Mouse (Mus musculus) heart, embryonic 16.5 days (tissue): ENCODE results near the gene Bmf. TPM values are rescaled to one million over a fixed set of nuclear protein-coding genes. Genes with fewer than 3 reads are reported as not detected.

Source experiments
- ATAC-seq: fragments of 200-750 bp; cut with Nextera tagmentation; replicated peaks from 2 replicates; pipeline ENCODE4 v1.8.0; 2017; ENCODE audit warnings: moderate number of reproducible peaks; ENCODE audit not compliant: insufficient read depth, low FRiP score; ENCODE audit errors: extremely low read depth
- H3K27ac ChIP-seq: fragments of 300-500 bp; sonication (generic); 2 replicates; pipeline ENCODE4 v1.5.1; 2014; ENCODE audit warnings: mild to moderate bottlenecking, low read length, control low read depth, moderate library complexity
- H3K27me3 ChIP-seq: fragments of 300-500 bp; sonication (generic); 2 replicates; pipeline ENCODE4 v1.6.1; 2014; ENCODE audit warnings: low read length, mixed read lengths; ENCODE audit not compliant: control insufficient read depth, insufficient read depth
- H3K36me3 ChIP-seq: fragments of 300-500 bp; sonication (generic); 2 replicates; pipeline ENCODE4 v1.6.1; 2014; ENCODE audit not compliant: control insufficient read depth, insufficient read depth
- H3K4me1 ChIP-seq: fragments of 300-500 bp; sonication (generic); 2 replicates; pipeline ENCODE4 v1.6.1; 2014; ENCODE audit warnings: low read length, mixed read lengths; ENCODE audit not compliant: control insufficient read depth, insufficient read depth
- H3K4me2 ChIP-seq: fragments of 300-500 bp; sonication (generic); 2 replicates; pipeline ENCODE4 v1.6.1; 2014; ENCODE audit warnings: low read depth, mild to moderate bottlenecking, control low read depth, low read length
- H3K4me3 ChIP-seq: fragments of 300-500 bp; sonication (generic); 2 replicates; pipeline ENCODE4 v1.5.1; 2014; ENCODE audit warnings: mild to moderate bottlenecking, control low read depth, low read length
- H3K9ac ChIP-seq: fragments of 300-500 bp; sonication (generic); 2 replicates; pipeline ENCODE4 v1.6.1; 2014; ENCODE audit warnings: low read length, control low read depth
- H3K9me3 ChIP-seq: fragments of 300-500 bp; sonication (generic); replicated peaks from 2 replicates; pipeline ENCODE4 v1.6.1; 2016; ENCODE audit warnings: low read length; ENCODE audit not compliant: control insufficient read depth
- WGBS: fragments of 180-500 bp; shearing (Covaris S2); extraction: QIAGEN DNeasy Blood & Tissue Kit; methylation state at CpG from one replicate; pipeline ENCODE4 v1.1.7; 2014; 5-methylcytosine and 5-hydroxymethylcytosine counted together
- polyA plus RNA-seq: library from polyadenylated mRNA; unstranded; fragments of >200 nt; fragmentation: Nextera tagmentation; extraction: Ambion mirVana; gene quantifications from 2 replicates; pipeline ENCODE4 v1.2.1, GENCODE M21; 2015

Bmf gene
- polyA plus RNA-seq, result 1.4 and 1.8 TPM in 2 replicates

GRCm38 (mm10) chr2:118549507-118550473 lies at the start of gene Bmf:
Gene Bmf (minus strand): TSS chr2:118549687.
- no peaks in the 10 kb centered on the region for H3K36me3 ChIP-seq
- peak; percentile 87 for ATAC-seq
- H3K27me3 ChIP-seq, result no peaks in the 10 kb centered on the region
- peak within 1 kb of the TSS; percentile 49 for H3K27ac ChIP-seq
- peak within 1 kb of the TSS; percentile 87 for H3K4me2 ChIP-seq
- peak within 1 kb of the TSS; percentile 84 for H3K9ac ChIP-seq
- peak within 1 kb of the TSS; percentile 87 for H3K4me3 ChIP-seq
- H3K9me3 ChIP-seq, result no peaks in the 10 kb centered on the region
- H3K4me1 ChIP-seq, result peaks cover 46% of the 10 kb centered on the region
- under 1% methylated on average over 45 of the region's 45 CpGs for WGBS

GRCm38 (mm10) chr2:118599087-118599486 lies 49.6 kb upstream of the Bmf start:
- no peak for ATAC-seq
- peaks cover 32% of the 10 kb centered on the region for H3K4me1 ChIP-seq
- peaks cover 7% of the 10 kb centered on the region; the same call in 1 of the 2 replicates for H3K36me3 ChIP-seq
- peak overlapping the region; percentile 86 for H3K4me3 ChIP-seq
- H3K4me2 ChIP-seq, result peak overlapping the region; percentile 63
- H3K9ac ChIP-seq, result peak overlapping the region; percentile 82
- 25% methylated on average over 5 of the region's 5 CpGs for WGBS
- H3K9me3 ChIP-seq, result no peaks in the 10 kb centered on the region
- peak overlapping the region; percentile 34; the same call in 1 of the 2 replicates for H3K27ac ChIP-seq
- no peaks in the 10 kb centered on the region for H3K27me3 ChIP-seq

GRCm38 (mm10) chr2:118597673-118598568 lies 48.4 kb upstream of the Bmf start, which contains the start of gene Bub1b:
Gene Bub1b (plus strand): TSS chr2:118598211.
- 5% methylated on average over 41 of the region's 41 CpGs for WGBS
- Histone ChIP-seq H3K4me2 (peak within 1 kb of the TSS; percentile 63), H3K9me3 (no peaks in the 10 kb centered on the region), H3K27ac (peak within 1 kb of the TSS; percentile 34), H3K4me3 (peak within 1 kb of the TSS; percentile 86), H3K4me1 (peaks cover 32% of the 10 kb centered on the region), H3K9ac (peak within 1 kb of the TSS; percentile 82), H3K36me3 (0 out of 2 replicates have a peak, but pooled peaks cover 2% of the 10 kb centered on the region), H3K27me3 (no peaks in the 10 kb centered on the region)
- peak; percentile 95 for ATAC-seq

GRCm38 (mm10) chr2:118591083-118591482 lies 41.6 kb upstream of the Bmf start:
- H3K9ac ChIP-seq, result no peak overlapping the region
- no peak overlapping the region for H3K4me3 ChIP-seq
- H3K36me3 ChIP-seq, result no peaks in the 10 kb centered on the region
- H3K27ac ChIP-seq, result no peak overlapping the region
- no peaks in the 10 kb centered on the region for H3K27me3 ChIP-seq
- no peaks in the 10 kb centered on the region for H3K9me3 ChIP-seq
- ATAC-seq, result no peak
- H3K4me1 ChIP-seq, result no peaks in the 10 kb centered on the region
- WGBS, result 81% methylated on average over 4 of the region's 4 CpGs
- H3K4me2 ChIP-seq, result no peak overlapping the region

- H3K27ac ChIP-seq, result no peak overlapping the region
- H3K9ac ChIP-seq, result no peak overlapping the region
- H3K4me1 ChIP-seq, result no peaks in the 10 kb centered on the region
- ATAC-seq, result no peak
- WGBS, result 79% methylated on average over 3 of the region's 3 CpGs
- no peaks in the 10 kb centered on the region for H3K27me3 ChIP-seq
- no peaks in the 10 kb centered on the region for H3K9me3 ChIP-seq
- H3K36me3 ChIP-seq, result no peaks in the 10 kb centered on the region
- no peak overlapping the region for H3K4me2 ChIP-seq
- H3K4me3 ChIP-seq, result no peak overlapping the region
Observed at GRCm38 (mm10) chr2:118587686-118588085, 38.2 kb upstream of the Bmf start.

GRCm38 (mm10) chr2:118586013-118586412 lies 36.5 kb upstream of the Bmf start:
- no peak overlapping the region for H3K4me3 ChIP-seq
- H3K9me3 ChIP-seq, result no peaks in the 10 kb centered on the region
- no peaks in the 10 kb centered on the region for H3K27me3 ChIP-seq
- no peaks in the 10 kb centered on the region for H3K4me1 ChIP-seq
- no peak overlapping the region for H3K4me2 ChIP-seq
- no peaks in the 10 kb centered on the region for H3K36me3 ChIP-seq
- H3K27ac ChIP-seq, result no peak overlapping the region
- 58% methylated on average over 5 of the region's 5 CpGs for WGBS
- no peak overlapping the region for H3K9ac ChIP-seq
- no peak for ATAC-seq

- no peak overlapping the region for H3K9ac ChIP-seq
- H3K27me3 ChIP-seq, result no peaks in the 10 kb centered on the region
- no peaks in the 10 kb centered on the region for H3K4me1 ChIP-seq
- H3K4me2 ChIP-seq, result no peak overlapping the region
- H3K36me3 ChIP-seq, result no peaks in the 10 kb centered on the region
- WGBS, result 68% methylated on average over 3 of the region's 3 CpGs
- H3K27ac ChIP-seq, result no peak overlapping the region
- no peak overlapping the region for H3K4me3 ChIP-seq
- no peak for ATAC-seq
- H3K9me3 ChIP-seq, result no peaks in the 10 kb centered on the region
Observed at GRCm38 (mm10) chr2:118573135-118573534, 23.6 kb upstream of the Bmf start.

- H3K9me3 ChIP-seq, result no peaks in the 10 kb centered on the region
- no peak overlapping the region for H3K9ac ChIP-seq
- H3K36me3 ChIP-seq, result no peaks in the 10 kb centered on the region
- no peak overlapping the region for H3K4me3 ChIP-seq
- ATAC-seq, result no peak
- 79% methylated on average over 9 of the region's 9 CpGs for WGBS
- no peaks in the 10 kb centered on the region for H3K4me1 ChIP-seq
- H3K27ac ChIP-seq, result no peak overlapping the region
- no peaks in the 10 kb centered on the region for H3K27me3 ChIP-seq
- no peak overlapping the region for H3K4me2 ChIP-seq
Observed at GRCm38 (mm10) chr2:118572183-118572836, 22.8 kb upstream of the Bmf start.
